Mouse (Mus musculus): ENCODE data around the gene Zmat5. TPM values are rescaled to one million over a fixed set of nuclear protein-coding genes. Genes with fewer than 3 reads are reported as not detected.

Zmat5 gene
- polyA plus RNA-seq, 1 experiment from 2014 or later = 48.1 TPM

DNA sequence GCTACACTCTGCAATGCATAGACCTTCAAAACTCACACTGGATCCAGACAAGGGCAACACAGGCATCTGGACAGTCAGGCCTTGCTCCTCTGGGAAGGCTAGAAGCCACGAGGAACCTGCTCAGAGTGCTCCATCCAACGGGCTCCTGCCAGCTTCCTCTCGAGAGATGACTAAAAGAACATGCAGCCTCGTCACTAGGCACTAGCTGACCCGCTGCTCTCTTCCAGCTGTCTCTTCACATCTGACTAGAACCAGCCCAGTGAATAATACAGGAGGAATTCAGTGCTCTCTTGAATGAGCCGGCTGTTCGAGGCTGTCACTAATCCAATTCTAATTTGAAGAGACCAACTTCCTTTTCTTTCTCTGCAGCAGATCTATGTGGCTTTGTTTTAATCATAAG, 67.3 kb downstream of the Zmat5 start:
- no peak for ATAC-seq (ENCODE audit: insufficient number of reproducible peaks, low FRiP score)
- Histone ChIP-seq H3K9ac (no peak overlapping the region), H3K27me3 (replicated peaks) (no peaks in the 10 kb centered on the region), H3K36me3 (peaks cover 37% of the 10 kb centered on the region), H3K4me2 (no peak overlapping the region), H3K4me3 (no peak overlapping the region), H3K27ac (ENCODE audit: poor library complexity, severe bottlenecking) (no peak overlapping the region), H3K9me3 (replicated peaks) (no peaks in the 10 kb centered on the region), H3K4me1 (replicated peaks) (no peaks in the 10 kb centered on the region)
- WGBS = 81% methylated on average over 7 of the region's 7 CpGs

DNA sequence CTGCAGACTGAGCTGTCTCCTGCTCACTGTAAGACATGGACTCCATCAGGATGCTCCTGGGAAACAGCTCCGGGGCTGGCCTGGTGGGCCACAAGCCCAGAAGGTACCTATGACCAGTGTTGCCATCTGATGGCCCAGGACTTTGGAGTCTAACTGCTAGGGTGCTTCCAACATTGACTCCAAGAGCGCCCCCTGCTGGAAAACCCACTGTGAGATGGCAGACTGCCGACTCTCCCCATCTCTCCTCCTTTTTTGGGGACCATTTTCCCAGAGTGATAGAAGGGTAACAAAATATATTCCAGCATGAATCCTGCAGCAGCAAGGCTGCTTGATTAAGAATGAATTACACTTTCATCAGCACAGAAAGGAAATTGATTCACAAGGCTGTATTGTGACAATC, 68.4 kb downstream of the Zmat5 start:
- Histone ChIP-seq H3K4me1 (replicated peaks) (no peaks in the 10 kb centered on the region), H3K9me3 (replicated peaks) (no peaks in the 10 kb centered on the region)

DNA sequence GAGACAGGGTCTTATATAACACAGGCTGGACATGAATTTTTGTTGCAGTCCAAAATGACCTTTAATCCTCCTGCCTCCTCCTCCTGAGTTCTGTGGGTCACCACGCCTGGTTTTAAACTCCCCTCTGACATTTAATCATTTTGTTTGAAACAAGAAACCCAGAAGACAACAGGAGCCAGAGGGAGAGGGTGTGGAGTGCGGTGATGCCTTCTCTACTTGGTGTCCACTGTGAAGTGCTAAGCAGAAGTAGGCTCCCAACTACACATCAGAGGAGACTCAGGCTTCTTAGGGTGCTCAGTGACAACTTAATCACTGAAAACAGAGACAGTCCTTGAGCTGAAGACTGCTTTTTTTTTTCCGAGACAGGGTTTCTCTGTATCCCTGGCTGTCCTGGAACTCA, 76.4 kb downstream of the Zmat5 start:
- H3K36me3 ChIP-seq = peaks cover 85% of the 10 kb centered on the region
- no peak overlapping the region for H3K9ac ChIP-seq
- no peak overlapping the region for H3K4me3 ChIP-seq
- H3K4me1 ChIP-seq (replicated peaks) = no peaks in the 10 kb centered on the region
- H3K9me3 ChIP-seq (replicated peaks) = no peaks in the 10 kb centered on the region
- 74% methylated on average over 3 of the region's 3 CpGs for WGBS
- ATAC-seq (ENCODE audit: insufficient number of reproducible peaks, low FRiP score) = no peak
- no peak overlapping the region for H3K4me2 ChIP-seq
- no peak overlapping the region for H3K27ac ChIP-seq (ENCODE audit: poor library complexity, severe bottlenecking)
- no peaks in the 10 kb centered on the region for H3K27me3 ChIP-seq (replicated peaks)

More for the DNA sequence above, 68.4 kb downstream of the Zmat5 start:
- Histone ChIP-seq H3K4me3 (no peak overlapping the region), H3K4me2 (no peak overlapping the region), H3K27me3 (replicated peaks) (no peaks in the 10 kb centered on the region), H3K36me3 (peaks cover 45% of the 10 kb centered on the region), H3K27ac (ENCODE audit: poor library complexity, severe bottlenecking) (no peak overlapping the region), H3K9ac (no peak overlapping the region)
- ATAC-seq (ENCODE audit: insufficient number of reproducible peaks, low FRiP score) = no peak
- WGBS = 36% methylated on average over 3 of the region's 3 CpGs

DNA sequence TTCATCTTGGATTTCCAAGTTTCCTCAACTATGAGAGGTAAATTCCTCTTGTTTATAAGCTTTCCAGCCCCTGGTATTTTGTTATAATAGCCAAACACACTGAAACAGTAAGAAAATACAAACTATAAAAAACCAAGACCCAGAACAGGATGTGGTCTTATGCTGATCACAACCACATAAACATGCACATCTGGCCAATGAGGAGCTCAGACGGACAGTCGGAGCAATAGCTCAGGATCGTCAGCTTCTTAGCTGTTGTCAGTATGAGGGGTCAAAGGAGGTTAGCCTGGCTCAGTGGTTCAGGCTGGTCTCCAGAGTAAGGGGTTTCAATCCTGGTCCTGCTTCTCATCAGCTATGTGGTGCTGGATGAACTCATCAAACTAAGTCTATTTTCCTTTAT, 78.6 kb downstream of the Zmat5 start:
- no peak overlapping the region for H3K27ac ChIP-seq (ENCODE audit: poor library complexity, severe bottlenecking)
- peaks cover 90% of the 10 kb centered on the region for H3K36me3 ChIP-seq

DNA sequence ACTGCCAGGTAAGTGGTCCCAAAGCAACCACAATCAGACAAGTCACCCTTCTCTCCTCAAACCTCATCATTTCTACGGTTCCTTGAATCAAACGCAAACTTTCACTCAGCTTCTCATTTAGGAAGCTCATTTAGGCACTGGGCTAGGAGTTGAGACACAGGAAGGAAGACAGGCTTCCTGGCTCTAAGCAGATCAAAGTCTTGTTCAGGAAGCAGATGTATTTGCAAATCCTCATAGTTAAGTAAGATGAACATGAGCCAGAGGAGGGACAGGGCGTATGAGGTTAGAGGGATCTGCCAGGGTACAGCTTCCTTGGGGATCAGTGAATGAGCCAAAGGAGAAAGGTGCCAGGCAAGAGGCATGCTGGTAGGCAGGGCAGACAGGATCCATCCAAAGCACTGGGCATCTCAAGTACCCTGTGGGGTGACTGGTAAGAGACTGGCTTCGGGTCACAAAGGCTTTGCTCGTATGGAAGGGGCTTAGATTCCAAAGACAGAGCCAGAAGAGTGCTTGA, 80.2 kb downstream of the Zmat5 start:
- 72% methylated on average over 5 of the region's 5 CpGs for WGBS
- no peaks in the 10 kb centered on the region for H3K4me1 ChIP-seq (replicated peaks)
- no peaks in the 10 kb centered on the region for H3K27me3 ChIP-seq (replicated peaks)
- H3K4me3 ChIP-seq = no peak overlapping the region
- H3K9ac ChIP-seq = no peak overlapping the region
- ATAC-seq (ENCODE audit: insufficient number of reproducible peaks, low FRiP score) = no peak
- H3K27ac ChIP-seq (ENCODE audit: poor library complexity, severe bottlenecking) = no peak overlapping the region
- H3K36me3 ChIP-seq = peaks cover 88% of the 10 kb centered on the region
- H3K4me2 ChIP-seq = no peak overlapping the region
- H3K9me3 ChIP-seq (replicated peaks) = no peaks in the 10 kb centered on the region

More for the DNA sequence above, 78.6 kb downstream of the Zmat5 start:
- no peak overlapping the region for H3K4me2 ChIP-seq
- no peaks in the 10 kb centered on the region for H3K4me1 ChIP-seq (replicated peaks)
- H3K27me3 ChIP-seq (replicated peaks) = no peaks in the 10 kb centered on the region
- 81% methylated on average over 3 of the region's 3 CpGs for WGBS
- H3K9ac ChIP-seq = no peak overlapping the region
- ATAC-seq (ENCODE audit: insufficient number of reproducible peaks, low FRiP score) = no peak
- H3K4me3 ChIP-seq = no peak overlapping the region
- H3K9me3 ChIP-seq (replicated peaks) = no peaks in the 10 kb centered on the region

Other genes starting within 250 kb of the Zmat5 start
- 33.5 and 33.9 TPM in 2 replicates for gene Mtmr3, start 109.8 kb upstream of the Zmat5 start, polyA plus RNA-seq (2016; fragmentation: Nextera tagmentation; extraction: Ambion mirVana)
- not detected in 2 replicates for gene Gm11032, start 84.6 kb upstream of the Zmat5 start, polyA plus RNA-seq (2016; fragmentation: Nextera tagmentation; extraction: Ambion mirVana)
- 28.0 and 29.6 TPM in 2 replicates for gene Ascc2, start 66.9 kb upstream of the Zmat5 start, polyA plus RNA-seq (2016; fragmentation: Nextera tagmentation; extraction: Ambion mirVana)
- gene Uqcr10, start 336 bp upstream of the Zmat5 start, polyA plus RNA-seq (2016; fragmentation: Nextera tagmentation; extraction: Ambion mirVana) = 1,618 and 1,621 TPM in 2 replicates
- 0.15 and 0.18 TPM in 2 replicates for gene Cabp7, start 42.1 kb downstream of the Zmat5 start, polyA plus RNA-seq (2016; fragmentation: Nextera tagmentation; extraction: Ambion mirVana)
- 50.7 and 51.7 TPM in 2 replicates for gene Nf2, start 144.9 kb downstream of the Zmat5 start, polyA plus RNA-seq (2016; fragmentation: Nextera tagmentation; extraction: Ambion mirVana)
- 35.8 and 36.1 TPM in 2 replicates for gene Nipsnap1, start 169.3 kb downstream of the Zmat5 start, polyA plus RNA-seq (2016; fragmentation: Nextera tagmentation; extraction: Ambion mirVana)
- gene Thoc5, start 190.6 kb downstream of the Zmat5 start, polyA plus RNA-seq (2016; fragmentation: Nextera tagmentation; extraction: Ambion mirVana) = 28.8 and 29.6 TPM in 2 replicates
- 0.58 and 0.66 TPM in 2 replicates for gene Nefh, start 243.4 kb downstream of the Zmat5 start, polyA plus RNA-seq (2016; fragmentation: Nextera tagmentation; extraction: Ambion mirVana)